In the genomic region with DNA sequence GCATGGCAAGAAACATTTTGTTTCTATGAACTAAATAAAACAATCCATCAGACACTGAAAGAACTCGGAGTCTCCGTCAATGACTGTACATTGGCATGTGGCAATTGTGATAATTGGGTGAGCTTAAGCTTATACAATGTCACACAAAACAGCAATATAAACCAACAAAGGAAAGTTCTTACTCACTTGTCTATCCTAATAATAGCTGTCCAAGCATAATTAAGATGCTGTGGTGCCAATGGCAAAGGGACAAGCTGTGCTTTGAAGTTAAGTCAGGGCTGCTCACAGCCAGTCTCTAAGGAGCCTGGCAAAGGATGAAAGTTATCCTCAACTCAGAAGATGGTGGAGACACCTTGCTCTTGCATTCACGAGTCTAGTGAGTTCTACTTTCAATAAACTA, we compare ENCODE assay signal across 25 mouse cellular contexts.
DNase-seq lines count a peak whose midpoint lies in the region; ATAC-seq and TF ChIP-seq lines count a peak whose summit lies in the region.
"Had no signal": no experiment of that assay in that cellular context is flagged by ENCODE, and none has a peak within 500 bp of the region (broad histone marks: within the 10 kb centered on the region; RNA-seq: fewer than 3 reads in every experiment).

No protein-coding gene starts in this region.

- TF ChIP-seq EP300 in heart, adult 2 months (IDR thresholded peaks at IDR 0.05; ENCODE audit: insufficient read depth, low read depth, low read length), result no peak
- no peak for TF ChIP-seq EP300 in heart, postnatal 0 days (IDR thresholded peaks at IDR 0.05; ENCODE audit: low read depth)

- no peak overlapping the region for H3K27ac ChIP-seq in forebrain, embryonic 14.5 days (ENCODE audit: low read depth, low read length)
- H3K27ac ChIP-seq in forebrain, embryonic 10.5 days, result no peak overlapping the region
- peak overlapping the region; percentile 51 for H3K27ac ChIP-seq in heart, adult 2 months
- 0 out of 2 replicates have a peak overlapping the region, but pooled peaks have one; percentile 28 for H3K27ac ChIP-seq in heart, postnatal 0 days (ENCODE audit: low read depth)
- H3K27ac ChIP-seq: embryonic facial prominence, embryonic 13.5 days; embryonic facial prominence, embryonic 15.5 days had no signal

- no peak overlapping the region for H3K9ac ChIP-seq in forebrain, embryonic 14.5 days (ENCODE audit: low read length)
- no peak overlapping the region for H3K9ac ChIP-seq in heart, adult 2 months (ENCODE audit: low read depth, low read length)
- no peak overlapping the region for H3K9ac ChIP-seq in heart, postnatal 0 days (replicated peaks; ENCODE audit: low read depth, low read length)
- H3K9ac ChIP-seq: embryonic facial prominence, embryonic 13.5 days; embryonic facial prominence, embryonic 15.5 days; forebrain, embryonic 13.5 days had no signal

- intact Hi-C loops in heart, adult 2 months (cut with DNase I), result loop anchor here (5.0 kb wide), 1 partner anchor 33 kb away; no protein-coding TSS in a partner anchor
- intact Hi-C loops in heart, postnatal 14 days (cut with DNase I), result loop anchor here (5.0 kb wide), 1 partner anchor 242 kb away; no protein-coding TSS in a partner anchor
- intact Hi-C loops in gastrocnemius, postnatal 36 days (cut with DNase I), result no loop called here

- no peak overlapping the region for H3K4me2 ChIP-seq in forebrain, embryonic 14.5 days (ENCODE audit: low read length)
- no peak overlapping the region for H3K4me2 ChIP-seq in heart, postnatal 0 days (ENCODE audit: low read depth, low read length)
- H3K4me2 ChIP-seq: embryonic facial prominence, embryonic 13.5 days; embryonic facial prominence, embryonic 15.5 days; forebrain, embryonic 13.5 days had no signal

- 0 out of 2 replicates have a peak, but pooled peaks cover 1% of the 10 kb centered on the region for H3K79me2 ChIP-seq in heart, adult 2 months (replicated peaks; ENCODE audit: control insufficient read depth, insufficient read depth, low read length)

- H3K27me3 ChIP-seq in forebrain, embryonic 14.5 days (replicated peaks; ENCODE audit: control insufficient read depth, insufficient read depth, low read length), result no peaks in the 10 kb centered on the region
- peaks cover 23% of the 10 kb centered on the region for H3K27me3 ChIP-seq in forebrain, embryonic 10.5 days (ENCODE audit: poor library complexity, severe bottlenecking)
- no peaks in the 10 kb centered on the region for H3K27me3 ChIP-seq in heart, adult 2 months (ENCODE audit: control insufficient read depth, insufficient read depth, low read length)
- no peaks in the 10 kb centered on the region for H3K27me3 ChIP-seq in heart, postnatal 0 days (ENCODE audit: control insufficient read depth, insufficient read depth, low read length)
- H3K27me3 ChIP-seq: CH12.LX; embryonic facial prominence, embryonic 13.5 days; embryonic facial prominence, embryonic 15.5 days had no signal

- peak; percentile 70 for DNase-seq in forebrain, embryonic 14.5 days (ENCODE audit: low spot score)
- no peak for DNase-seq in forebrain, embryonic 10.5 days (ENCODE audit: extremely low spot score, low spot score)
- DNase-seq in heart, adult 2 months, result no peak
- no peak for DNase-seq in heart, adult 18-20 months
- DNase-seq in heart, postnatal 0 days (ENCODE audit: low spot score), result no peak
- no peak for DNase-seq in heart, postnatal 14 days
- DNase-seq in Muller cell, postnatal 12 days (ENCODE audit: inconsistent ontology term), result peak; percentile 76
- DNase-seq in gastrocnemius, postnatal 36 days, result no peak
- DNase-seq: adrenal gland, adult 2 months; adrenal gland, postnatal 10 days; adrenal gland, postnatal 25 days; cerebellum, adult 11 months; cerebellum, adult 18-20 months; cerebellum, adult 8-10 months; cerebellum, adult 9-11 months; cerebellum, postnatal 14 days; cerebellum, postnatal 36 days; embryo, embryonic 11 days had no signal

- peaks cover 34% of the 10 kb centered on the region for H3K4me1 ChIP-seq in forebrain, embryonic 14.5 days (ENCODE audit: control insufficient read depth, insufficient read depth, low read length)
- H3K4me1 ChIP-seq in forebrain, embryonic 10.5 days, result peaks cover 46% of the 10 kb centered on the region
- H3K4me1 ChIP-seq in heart, adult 2 months (ENCODE audit: control insufficient read depth, insufficient read depth, low read length), result peaks cover 24% of the 10 kb centered on the region
- peaks cover 40% of the 10 kb centered on the region for H3K4me1 ChIP-seq in heart, postnatal 0 days (ENCODE audit: control insufficient read depth, insufficient read depth)

- no peaks in the 10 kb centered on the region for H3K36me3 ChIP-seq in forebrain, embryonic 14.5 days (ENCODE audit: control insufficient read depth, insufficient read depth, low read length)
- no peaks in the 10 kb centered on the region for H3K36me3 ChIP-seq in forebrain, embryonic 10.5 days (replicated peaks)
- H3K36me3 ChIP-seq in heart, adult 2 months (ENCODE audit: control insufficient read depth, insufficient read depth, low read length), result peaks cover 6% of the 10 kb centered on the region; the same call in 1 of the 2 replicates
- H3K36me3 ChIP-seq in heart, postnatal 0 days (replicated peaks; ENCODE audit: control insufficient read depth, insufficient read depth, low read length), result no peaks in the 10 kb centered on the region
- H3K36me3 ChIP-seq: embryonic facial prominence, embryonic 13.5 days; embryonic facial prominence, embryonic 15.5 days had no signal

- no peak for TF ChIP-seq POLR2A in heart, adult 2 months (IDR thresholded peaks at IDR 0.05; ENCODE audit: insufficient read depth, low read depth, low read length)

- no peak for TF ChIP-seq CTCF in heart, adult 2 months (IDR thresholded peaks at IDR 0.05)
- TF ChIP-seq CTCF in heart, postnatal 0 days (IDR thresholded peaks at IDR 0.05; ENCODE audit: low read depth), result no peak

- WGBS in forebrain, embryonic 14.5 days, result 4% methylated on average over 3 of the region's 3 CpGs
- WGBS in forebrain, embryonic 10.5 days, result 63% methylated on average over 3 of the region's 3 CpGs
- WGBS in heart, adult 2 months, result 68% methylated on average over 3 of the region's 3 CpGs
- WGBS in heart, postnatal 0 days, result 70% methylated on average over 3 of the region's 3 CpGs

- H3K9me3 ChIP-seq in forebrain, embryonic 14.5 days (replicated peaks; ENCODE audit: control insufficient read depth, low read length), result no peaks in the 10 kb centered on the region
- no peaks in the 10 kb centered on the region for H3K9me3 ChIP-seq in forebrain, embryonic 10.5 days
- no peaks in the 10 kb centered on the region for H3K9me3 ChIP-seq in heart, postnatal 0 days (replicated peaks; ENCODE audit: control insufficient read depth, low read length)
- H3K9me3 ChIP-seq: embryonic facial prominence, embryonic 13.5 days; embryonic facial prominence, embryonic 15.5 days; forebrain, embryonic 13.5 days; G1E had no signal

- no peak; the same call in 1 of the 2 replicates for ATAC-seq in forebrain, embryonic 14.5 days
- ATAC-seq in heart, postnatal 0 days (ENCODE audit: insufficient read depth, low read depth), result no peak
- ATAC-seq: CD4-positive, CD25-positive, alpha-beta regulatory T cell, adult 4 months; forebrain, embryonic 13.5 days had no signal

- no peak overlapping the region for H3K4me3 ChIP-seq in forebrain, embryonic 14.5 days (ENCODE audit: low read depth, low read length)
- H3K4me3 ChIP-seq in forebrain, embryonic 10.5 days, result no peak overlapping the region
- no peak overlapping the region for H3K4me3 ChIP-seq in heart, adult 2 months
- no peak overlapping the region for H3K4me3 ChIP-seq in heart, postnatal 0 days (ENCODE audit: low read depth, low read length)
- H3K4me3 ChIP-seq: embryonic facial prominence, embryonic 13.5 days; embryonic facial prominence, embryonic 15.5 days; erythroblast, embryonic 14.5 days; forebrain, embryonic 13.5 days had no signal

Comparison
In these comparisons a context has a peak if more than half of its experiments do, and no peak if none do; other contexts are left out.
1. DNase-seq: peak in forebrain, embryonic 14.5 days (single experiment) and Muller cell, postnatal 12 days (single experiment); none in forebrain, embryonic 10.5 days (single experiment), heart, adult 2 months (0 of 2), heart, adult 18-20 months (0 of 2), heart, postnatal 0 days (single experiment), heart, postnatal 14 days (0 of 2) and gastrocnemius, postnatal 36 days (0 of 2).
2. H3K27ac ChIP-seq: peak in heart, adult 2 months (single experiment) and heart, postnatal 0 days (single experiment); none in forebrain, embryonic 14.5 days (single experiment) and forebrain, embryonic 10.5 days (single experiment).